Mouse (Mus musculus): ENCODE results near the gene Dlx2. TPM values are rescaled to one million over a fixed set of nuclear protein-coding genes. Genes with fewer than 3 reads are reported as not detected.

Gene Dlx2
- polyA plus RNA-seq, 1 experiment from 2014 or later: 67.5 TPM

Other genes with a start within 250 kb of the Dlx2 start
- gene Slc25a12, start 179.0 kb downstream of the Dlx2 start, polyA plus RNA-seq (2015; fragmentation: Nextera tagmentation; extraction: Ambion mirVana): 74.6 and 82.0 TPM in 2 replicates
- 86.8 and 90.1 TPM in 2 replicates for gene Hat1, start 157.8 kb downstream of the Dlx2 start, polyA plus RNA-seq (2015; fragmentation: Nextera tagmentation; extraction: Ambion mirVana)
- gene Metap1d, start 93.5 kb downstream of the Dlx2 start, polyA plus RNA-seq (2015; fragmentation: Nextera tagmentation; extraction: Ambion mirVana): 37.9 and 40.6 TPM in 2 replicates
- gene Dlx1, start 18.6 kb downstream of the Dlx2 start, polyA plus RNA-seq (2015; fragmentation: Nextera tagmentation; extraction: Ambion mirVana): 284 and 297 TPM in 2 replicates
- 25.7 TPM in 2 replicates for gene Itga6, start 198.9 kb upstream of the Dlx2 start, polyA plus RNA-seq (2015; fragmentation: Nextera tagmentation; extraction: Ambion mirVana)